Mouse (Mus musculus): ENCODE data around the gene Gm7356. TPM values are rescaled to one million over a fixed set of nuclear protein-coding genes. Genes with fewer than 3 reads are reported as not detected.

Gm7356 gene
- not detected for polyA plus RNA-seq (2017; shearing (Covaris generic))

DNA sequence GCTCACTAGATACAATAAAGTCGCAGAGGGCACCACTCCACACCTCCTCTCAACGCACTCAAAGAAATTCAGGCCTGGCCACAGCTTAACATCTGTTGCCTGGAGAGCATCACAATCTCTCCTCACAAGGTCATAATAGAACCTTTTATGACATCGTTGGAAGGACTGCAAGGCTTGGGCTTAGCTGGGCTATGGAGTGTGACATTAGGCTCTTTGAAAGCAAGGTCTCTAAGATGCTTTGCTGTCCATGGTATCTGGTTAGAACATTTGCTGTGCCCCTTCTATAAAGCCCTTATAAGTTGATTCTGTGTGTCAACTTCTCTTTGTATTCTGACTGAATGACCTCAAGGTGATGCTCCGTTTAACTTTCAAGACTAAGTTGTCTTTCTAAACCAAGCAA, at the start of gene Gm7356:
TSS of gene Gm7356 (minus strand) at position 101 of the 400 bp plus-strand sequence.

Other genes with a start within 250 kb of the Gm7356 start
- 6.3 TPM for gene Afdn, start 243.2 kb downstream of the Gm7356 start, polyA plus RNA-seq (2017; shearing (Covaris generic))
- gene Tcte2, start 241.9 kb downstream of the Gm7356 start, polyA plus RNA-seq (2017; shearing (Covaris generic)) = not detected
- not detected for gene Gm7168, start 55.3 kb downstream of the Gm7356 start, polyA plus RNA-seq (2017; shearing (Covaris generic))
- not detected for gene Gm7358, start 55.8 kb upstream of the Gm7356 start, polyA plus RNA-seq (2017; shearing (Covaris generic))
- gene Dact2, start 200.6 kb upstream of the Gm7356 start, polyA plus RNA-seq (2017; shearing (Covaris generic)) = not detected

Data from CD4-positive, CD25-positive, alpha-beta regulatory T cell (primary cell).